Mouse (Mus musculus) erythroid progenitor cell, adult 5-6 weeks (primary cell): ENCODE data around the gene Cfap58. TPM values are rescaled to one million over a fixed set of nuclear protein-coding genes. Genes with fewer than 3 reads are reported as not detected.

ENCODE experiments used
- ATAC-seq: replicated peaks from 2 replicates; pipeline ENCODE4 v1.8.0; 2016; ENCODE audit warnings: moderate number of reproducible peaks, mild to moderate bottlenecking, moderate TSS enrichment, inconsistent platforms; ENCODE audit not compliant: poor library complexity, low FRiP score, severe bottlenecking
- total RNA-seq, 2 experiments: library from RNA; stranded (forward) in 1 of 2; stranded (reverse) in 1 of 2; fragments of 150-400 nt in 1 of 2; fragments of 186-747, 209-891 nt in 1 of 2; gene quantifications; 2 replicates each; pipeline versions ENCODE4 v1.2.3 to v1.2.4; 2015 to 2017; ENCODE audit warnings: low replicate concordance in 2 of 2

The Cfap58 gene
- total RNA-seq (2015; ENCODE audit: low replicate concordance) (not detected in 2 replicates), total RNA-seq (2017; ENCODE audit: low replicate concordance) (not detected in 2 replicates)

- ATAC-seq: no peak
These were observed at the start of gene Cfap58 for GRCm38 (mm10) chr19:47937443-47938406. TSS of gene Cfap58 (plus strand) at chr19:47937675.

GRCm38 (mm10) chr19:47888037-47888436, 49.4 kb upstream of the Cfap58 start:
- no peak for ATAC-seq

- no peak for ATAC-seq
These were observed 46.9 kb upstream of the Cfap58 start for GRCm38 (mm10) chr19:47890489-47891130.

GRCm38 (mm10) chr19:47891562-47892312, 45.7 kb upstream of the Cfap58 start:
- ATAC-seq: no peak

GRCm38 (mm10) chr19:47893092-47893491, 44.4 kb upstream of the Cfap58 start:
- no peak for ATAC-seq

- 0 out of 2 replicates have a peak, but pooled peaks have one; percentile 5 for ATAC-seq
These were observed 38.9 kb upstream of the Cfap58 start for GRCm38 (mm10) chr19:47898472-47899079.

GRCm38 (mm10) chr19:47900012-47900411, 37.5 kb upstream of the Cfap58 start:
- no peak for ATAC-seq

- no peak for ATAC-seq
These were observed 36.9 kb upstream of the Cfap58 start for GRCm38 (mm10) chr19:47900558-47900957.

- no peak for ATAC-seq
These were observed 34.9 kb upstream of the Cfap58 start for GRCm38 (mm10) chr19:47902316-47903201.

- ATAC-seq: no peak
These were observed 33.8 kb upstream of the Cfap58 start for GRCm38 (mm10) chr19:47903679-47904078.

GRCm38 (mm10) chr19:47905081-47905480, 32.4 kb upstream of the Cfap58 start:
- ATAC-seq: no peak

- no peak for ATAC-seq
These were observed 31.9 kb upstream of the Cfap58 start for GRCm38 (mm10) chr19:47905603-47906002.

GRCm38 (mm10) chr19:47907596-47907995, 29.9 kb upstream of the Cfap58 start:
- ATAC-seq: no peak

- no peak for ATAC-seq
These were observed 28.5 kb upstream of the Cfap58 start for GRCm38 (mm10) chr19:47908961-47909371.

GRCm38 (mm10) chr19:47909387-47910116, 27.9 kb upstream of the Cfap58 start:
- ATAC-seq: 0 out of 2 replicates have a peak, but pooled peaks have one; percentile 16

GRCm38 (mm10) chr19:47910117-47910618, 27.3 kb upstream of the Cfap58 start:
- no peak for ATAC-seq

- ATAC-seq: no peak
These were observed 26.7 kb upstream of the Cfap58 start for GRCm38 (mm10) chr19:47910751-47911150.

GRCm38 (mm10) chr19:47913344-47913743, 24.1 kb upstream of the Cfap58 start:
- ATAC-seq: no peak
